Mouse (Mus musculus) neural tube, embryonic 15.5 days (tissue): Measurements from ENCODE around the gene Qrich2. TPM values are rescaled to one million over a fixed set of nuclear protein-coding genes. Genes with fewer than 3 reads are reported as not detected.
A peak's percentile ranks its signal among the peaks of the same experiment; 100 is the strongest.

Experiments
- ATAC-seq: fragments of 200-750 bp; cut with Nextera tagmentation; 2 replicates; pipeline ENCODE4 v1.8.0; 2017; ENCODE audit warnings: mild to moderate bottlenecking, moderate TSS enrichment, moderate library complexity; ENCODE audit not compliant: low FRiP score
- H3K27ac ChIP-seq: fragments of 300-500 bp; sonication (generic); replicated peaks from 2 replicates; pipeline ENCODE4 v1.5.1; 2015; ENCODE audit warnings: mild to moderate bottlenecking, inconsistent platforms
- H3K27me3 ChIP-seq: fragments of 300-500 bp; sonication (generic); replicated peaks from 2 replicates; pipeline ENCODE4 v1.6.1; 2015; ENCODE audit warnings: inconsistent platforms
- H3K36me3 ChIP-seq: fragments of 300-500 bp; sonication (generic); 2 replicates; pipeline ENCODE4 v1.6.1; 2015; ENCODE audit warnings: inconsistent platforms
- H3K4me1 ChIP-seq: fragments of 300-500 bp; sonication (generic); 2 replicates; pipeline ENCODE4 v1.6.1; 2015; ENCODE audit warnings: inconsistent platforms
- H3K4me2 ChIP-seq: fragments of 300-500 bp; sonication (generic); 2 replicates; pipeline ENCODE4 v1.6.1; 2015; ENCODE audit warnings: inconsistent platforms, mild to moderate bottlenecking, moderate library complexity
- H3K4me3 ChIP-seq: fragments of 300-500 bp; sonication (generic); replicated peaks from 2 replicates; pipeline ENCODE4 v1.5.1; 2015; ENCODE audit warnings: mild to moderate bottlenecking, inconsistent platforms
- H3K9ac ChIP-seq: fragments of 300-500 bp; sonication (generic); replicated peaks from 2 replicates; pipeline ENCODE4 v1.6.1; 2015; ENCODE audit warnings: mild to moderate bottlenecking, inconsistent platforms
- H3K9me3 ChIP-seq: fragments of 300-500 bp; sonication (generic); replicated peaks from 2 replicates; pipeline ENCODE4 v1.6.1; 2016; ENCODE audit warnings: inconsistent platforms
- WGBS: fragments of 180-500 bp; shearing (Covaris S2); methylation state at CpG from one replicate; pipeline ENCODE4 v1.1.7; 2015; ENCODE audit warnings: mixed read lengths; 5-methylcytosine and 5-hydroxymethylcytosine counted together
- polyA plus RNA-seq: library from polyadenylated mRNA; unstranded; fragments of >200 nt; fragmentation: Nextera tagmentation; extraction: Ambion mirVana; gene quantifications from 2 replicates; pipeline ENCODE4 v1.2.1, GENCODE M21; 2015

The Qrich2 gene
- polyA plus RNA-seq, 1 experiment from 2014 or later = not detected

GRCm38 (mm10) chr11:116463833-116464232 is 2.2 kb downstream of the Qrich2 start:
- no peaks in the 10 kb centered on the region for H3K36me3 ChIP-seq
- no peak overlapping the region for H3K4me2 ChIP-seq
- no peak overlapping the region for H3K9ac ChIP-seq
- WGBS = 7% methylated on average over 2 of the region's 2 CpGs
- ATAC-seq = peak; percentile 24; the same call in 1 of the 2 replicates
- no peak overlapping the region for H3K27ac ChIP-seq
- no peak overlapping the region for H3K4me3 ChIP-seq
- peaks cover 2% of the 10 kb centered on the region; the same call in 1 of the 2 replicates for H3K4me1 ChIP-seq
- no peaks in the 10 kb centered on the region for H3K27me3 ChIP-seq
- no peaks in the 10 kb centered on the region for H3K9me3 ChIP-seq

DNA sequence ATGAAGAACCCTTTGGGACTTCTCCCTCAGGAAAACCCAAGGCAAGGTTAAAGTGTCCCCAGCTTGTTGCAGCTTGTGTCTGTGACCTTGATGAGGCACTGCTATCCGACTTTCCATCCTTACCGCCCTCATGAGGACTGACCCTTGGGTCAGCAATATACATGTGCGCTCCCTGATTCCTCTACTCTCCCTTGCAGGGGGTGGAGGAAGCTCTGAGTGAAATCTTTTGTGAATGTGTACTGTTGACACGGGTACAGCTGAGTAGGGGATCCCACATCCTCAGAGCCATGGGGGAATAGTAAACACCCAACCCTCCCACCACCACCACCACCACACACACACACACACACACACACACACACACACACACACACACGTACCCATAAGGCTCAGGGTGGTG is 2.7 kb downstream of the Qrich2 start:
- no peak; the same call in 1 of the 2 replicates for ATAC-seq
- WGBS = 74% methylated on average over 5 of the region's 5 CpGs

GRCm38 (mm10) chr11:116459786-116460185 is 6.3 kb downstream of the Qrich2 start:
- no peak overlapping the region for H3K4me3 ChIP-seq
- no peak overlapping the region for H3K9ac ChIP-seq
- no peak for ATAC-seq
- no peaks in the 10 kb centered on the region for H3K27me3 ChIP-seq
- peaks cover 2% of the 10 kb centered on the region; the same call in 1 of the 2 replicates for H3K4me1 ChIP-seq
- no peak overlapping the region for H3K27ac ChIP-seq
- H3K4me2 ChIP-seq = no peak overlapping the region
- 61% methylated on average over 4 of the region's 4 CpGs for WGBS
- no peaks in the 10 kb centered on the region for H3K9me3 ChIP-seq
- H3K36me3 ChIP-seq = no peaks in the 10 kb centered on the region

More for the DNA sequence above, 2.7 kb downstream of the Qrich2 start:
- Histone ChIP-seq H3K27ac (no peak overlapping the region), H3K9me3 (no peaks in the 10 kb centered on the region), H3K4me3 (no peak overlapping the region), H3K27me3 (no peaks in the 10 kb centered on the region), H3K36me3 (no peaks in the 10 kb centered on the region), H3K4me1 (peaks cover 2% of the 10 kb centered on the region; the same call in 1 of the 2 replicates), H3K9ac (no peak overlapping the region), H3K4me2 (no peak overlapping the region)

- H3K27me3 ChIP-seq = no peaks in the 10 kb centered on the region
- no peak overlapping the region for H3K27ac ChIP-seq
- no peaks in the 10 kb centered on the region for H3K36me3 ChIP-seq
- H3K4me3 ChIP-seq = no peak overlapping the region
- no peak overlapping the region for H3K9ac ChIP-seq
- 92% methylated on average over 8 of the region's 8 CpGs for WGBS
- H3K4me1 ChIP-seq = no peaks in the 10 kb centered on the region
- no peaks in the 10 kb centered on the region for H3K9me3 ChIP-seq
- no peak for ATAC-seq
- no peak overlapping the region for H3K4me2 ChIP-seq
Measured at GRCm38 (mm10) chr11:116456234-116456633, 9.8 kb downstream of the Qrich2 start.

DNA sequence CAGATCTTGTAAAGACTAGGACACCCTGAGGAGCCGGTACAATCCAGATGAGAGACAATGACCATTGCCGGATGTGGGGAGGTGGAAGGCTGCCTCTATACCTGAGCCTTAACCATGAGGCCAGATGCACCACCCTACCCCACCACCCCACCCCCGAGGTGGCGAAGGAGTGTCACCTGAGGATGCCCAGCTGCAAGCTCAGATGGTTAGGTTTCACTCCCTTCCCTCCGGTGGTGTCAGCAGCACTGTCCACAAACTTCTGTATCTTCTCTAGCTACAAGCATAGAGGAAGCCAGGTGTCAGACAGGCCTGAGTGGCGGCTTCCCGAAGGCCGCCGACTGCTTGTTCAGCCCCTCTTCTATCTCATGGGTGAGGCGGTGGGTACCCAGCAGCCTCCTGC is 12.2 kb downstream of the Qrich2 start:
- WGBS = 89% methylated on average over 10 of the region's 10 CpGs
- Histone ChIP-seq H3K27ac (no peak overlapping the region), H3K4me2 (no peak overlapping the region), H3K36me3 (no peaks in the 10 kb centered on the region), H3K27me3 (no peaks in the 10 kb centered on the region), H3K9ac (no peak overlapping the region), H3K4me1 (no peaks in the 10 kb centered on the region), H3K4me3 (no peak overlapping the region), H3K9me3 (peaks cover 3% of the 10 kb centered on the region; the same call in 1 of the 2 replicates)
- ATAC-seq = no peak

- WGBS = 96% methylated on average over 3 of the region's 3 CpGs
- no peak overlapping the region for H3K27ac ChIP-seq
- no peaks in the 10 kb centered on the region for H3K36me3 ChIP-seq
- peaks cover 3% of the 10 kb centered on the region; the same call in 1 of the 2 replicates for H3K9me3 ChIP-seq
- H3K4me3 ChIP-seq = no peak overlapping the region
- ATAC-seq = no peak
- no peak overlapping the region for H3K4me2 ChIP-seq
- H3K4me1 ChIP-seq = peaks cover 8% of the 10 kb centered on the region
- H3K27me3 ChIP-seq = peaks cover 22% of the 10 kb centered on the region
- H3K9ac ChIP-seq = no peak overlapping the region
Measured at GRCm38 (mm10) chr11:116449341-116449740, 16.7 kb downstream of the Qrich2 start.

DNA sequence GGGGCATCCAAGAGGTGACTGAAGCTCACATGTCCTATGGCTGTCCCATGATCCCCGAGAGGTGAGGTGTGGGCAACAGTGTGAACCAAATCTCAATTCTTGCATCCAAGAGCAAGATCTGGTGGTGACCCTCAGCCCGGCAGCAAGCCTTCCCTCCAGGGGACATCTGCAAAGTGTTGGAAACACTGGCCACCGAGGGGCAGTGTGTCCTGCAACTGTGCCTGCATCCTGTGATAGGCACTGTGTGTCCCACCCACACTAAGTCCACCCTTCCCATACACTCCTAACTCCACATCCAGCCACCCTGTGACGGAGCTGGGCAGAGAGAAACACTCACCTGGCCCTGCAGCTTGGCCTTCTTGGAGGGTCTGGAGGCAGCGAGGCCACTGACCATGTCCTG is 18.2 kb downstream of the Qrich2 start:
- Histone ChIP-seq H3K4me1 (peaks cover 8% of the 10 kb centered on the region), H3K4me3 (no peak overlapping the region), H3K9ac (no peak overlapping the region), H3K9me3 (peaks cover 3% of the 10 kb centered on the region; the same call in 1 of the 2 replicates), H3K4me2 (no peak overlapping the region), H3K27ac (no peak overlapping the region), H3K36me3 (no peaks in the 10 kb centered on the region), H3K27me3 (peaks cover 22% of the 10 kb centered on the region)
- WGBS = 76% methylated on average over 5 of the region's 5 CpGs
- ATAC-seq = no peak

- Histone ChIP-seq H3K27me3 (peaks cover 22% of the 10 kb centered on the region), H3K4me3 (no peak overlapping the region), H3K4me2 (peak overlapping the region; percentile 25), H3K27ac (no peak overlapping the region), H3K9me3 (peaks cover 3% of the 10 kb centered on the region; the same call in 1 of the 2 replicates), H3K9ac (0 out of 2 replicates have a peak overlapping the region, but pooled peaks have one; percentile 3), H3K36me3 (no peaks in the 10 kb centered on the region), H3K4me1 (peaks cover 8% of the 10 kb centered on the region)
- ATAC-seq = 0 out of 2 replicates have a peak, but pooled peaks have one; percentile 8
- WGBS = 12% methylated on average over 19 of the region's 19 CpGs
Measured at GRCm38 (mm10) chr11:116446308-116446887, 19.6 kb downstream of the Qrich2 start.

- Histone ChIP-seq H3K9me3 (no peaks in the 10 kb centered on the region; the same call in 1 of the 2 replicates), H3K4me2 (no peak overlapping the region), H3K9ac (no peak overlapping the region), H3K4me3 (no peak overlapping the region), H3K27me3 (peaks cover 22% of the 10 kb centered on the region), H3K4me1 (peaks cover 8% of the 10 kb centered on the region), H3K27ac (no peak overlapping the region), H3K36me3 (no peaks in the 10 kb centered on the region)
- 28% methylated on average over 16 of the region's 16 CpGs for WGBS
- ATAC-seq = peak; percentile 58
Measured at GRCm38 (mm10) chr11:116445596-116446307, 20.3 kb downstream of the Qrich2 start.

DNA sequence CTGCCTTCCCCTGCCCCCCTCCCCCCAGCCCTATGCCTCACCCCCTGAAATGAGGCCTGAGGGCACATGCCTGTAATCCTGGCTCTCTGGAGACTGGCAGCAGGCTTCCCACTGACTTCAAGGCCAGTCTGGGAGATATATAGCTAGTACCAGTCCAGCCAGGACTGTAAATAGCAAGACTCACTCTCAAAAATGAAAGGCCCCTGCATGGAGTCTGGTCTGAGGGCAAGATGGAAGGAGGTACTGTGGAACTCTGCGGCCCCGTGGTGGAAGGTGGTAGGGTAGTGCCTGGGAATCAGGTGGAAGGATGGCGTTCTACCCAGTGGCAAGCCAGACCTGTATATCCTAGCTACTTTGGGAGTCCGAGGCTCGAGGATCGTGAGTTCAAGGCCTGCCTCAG is 22.1 kb downstream of the Qrich2 start:
- Histone ChIP-seq H3K9ac (no peak overlapping the region), H3K36me3 (peaks cover 8% of the 10 kb centered on the region; the same call in 1 of the 2 replicates), H3K4me1 (peaks cover 8% of the 10 kb centered on the region), H3K9me3 (no peaks in the 10 kb centered on the region), H3K4me3 (no peak overlapping the region), H3K4me2 (no peak overlapping the region), H3K27me3 (peaks cover 22% of the 10 kb centered on the region), H3K27ac (no peak overlapping the region)
- ATAC-seq = no peak
- 91% methylated on average over 6 of the region's 6 CpGs for WGBS

- WGBS = 84% methylated on average over 6 of the region's 6 CpGs
- Histone ChIP-seq H3K4me1 (peaks cover 8% of the 10 kb centered on the region), H3K9me3 (no peaks in the 10 kb centered on the region), H3K27me3 (peaks cover 22% of the 10 kb centered on the region), H3K9ac (no peak overlapping the region), H3K36me3 (peaks cover 9% of the 10 kb centered on the region; the same call in 1 of the 2 replicates), H3K4me2 (no peak overlapping the region), H3K4me3 (no peak overlapping the region), H3K27ac (no peak overlapping the region)
- no peak for ATAC-seq
Measured at GRCm38 (mm10) chr11:116443311-116443710, 22.7 kb downstream of the Qrich2 start.

- no peak for ATAC-seq
- WGBS = 82% methylated on average over 6 of the region's 6 CpGs
- H3K4me1 ChIP-seq = peaks cover 8% of the 10 kb centered on the region
- H3K27ac ChIP-seq = no peak overlapping the region
- peaks cover 17% of the 10 kb centered on the region for H3K27me3 ChIP-seq
- no peaks in the 10 kb centered on the region for H3K9me3 ChIP-seq
- no peak overlapping the region for H3K9ac ChIP-seq
- no peak overlapping the region for H3K4me3 ChIP-seq
- H3K4me2 ChIP-seq = no peak overlapping the region
- H3K36me3 ChIP-seq = peaks cover 9% of the 10 kb centered on the region; the same call in 1 of the 2 replicates
Measured at GRCm38 (mm10) chr11:116442867-116443177, 23.2 kb downstream of the Qrich2 start.
